Mouse (Mus musculus): ENCODE measurements at regions not wholly inside any gene's neighbourhood (a gene's known extent, or its start where the extent isn't known, plus 50 kb on each side); places are given as distances from the start of the nearest gene placed in this dataset.

DNA sequence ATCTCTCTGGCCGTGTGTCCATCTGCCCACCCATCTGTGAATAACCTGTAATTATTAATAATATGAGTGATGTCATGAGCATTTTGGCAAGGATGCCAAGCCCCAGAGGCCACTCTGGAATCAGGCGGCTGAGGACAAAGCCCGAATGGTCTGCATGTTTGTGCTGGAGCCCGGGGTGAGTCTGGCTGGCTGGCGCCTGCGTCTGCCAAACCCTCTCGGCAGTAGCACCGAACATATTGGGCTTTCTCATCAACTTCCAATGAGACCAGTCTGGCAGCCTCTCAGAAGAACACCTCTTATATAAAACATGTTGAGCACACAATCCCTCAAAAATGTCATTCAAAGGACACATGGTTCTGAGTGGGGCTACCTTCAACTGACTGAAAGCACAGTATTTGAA lies 244.9 kb upstream of the Mki67 start:
- Histone ChIP-seq H3K36me3 (replicated peaks) (no peaks in the 10 kb centered on the region), H3K4me3 (no peak overlapping the region), H3K27ac (no peak overlapping the region), H3K4me1 (peaks cover 11% of the 10 kb centered on the region), H3K4me2 (no peak overlapping the region), H3K9ac (no peak overlapping the region), H3K27me3 (replicated peaks) (no peaks in the 10 kb centered on the region), H3K9me3 (no peaks in the 10 kb centered on the region)
- no peak for ATAC-seq (replicated peaks)
- 69% methylated on average over 8 of the region's 8 CpGs for WGBS

DNA sequence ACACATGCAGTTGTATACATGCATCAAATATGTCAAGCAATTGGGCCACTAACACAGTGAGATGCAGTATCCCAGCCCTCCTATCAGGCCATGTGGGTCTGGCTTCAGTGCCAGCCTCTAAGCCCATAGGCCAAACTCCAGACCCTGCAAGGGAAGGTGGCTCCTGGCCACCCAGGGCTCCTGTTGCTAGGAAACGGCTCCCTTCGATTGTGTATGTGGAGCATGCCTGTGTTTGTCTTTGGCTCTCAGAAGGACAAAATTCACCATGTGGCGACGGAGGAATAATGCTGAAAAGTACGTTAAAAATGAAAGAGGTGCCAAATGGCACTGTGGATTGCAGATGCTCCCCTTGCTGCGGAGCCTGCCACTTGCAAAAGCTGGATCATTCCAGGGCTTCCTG lies 249.4 kb upstream of the Mki67 start:
- WGBS: 12% methylated on average over 6 of the region's 6 CpGs

DNA sequence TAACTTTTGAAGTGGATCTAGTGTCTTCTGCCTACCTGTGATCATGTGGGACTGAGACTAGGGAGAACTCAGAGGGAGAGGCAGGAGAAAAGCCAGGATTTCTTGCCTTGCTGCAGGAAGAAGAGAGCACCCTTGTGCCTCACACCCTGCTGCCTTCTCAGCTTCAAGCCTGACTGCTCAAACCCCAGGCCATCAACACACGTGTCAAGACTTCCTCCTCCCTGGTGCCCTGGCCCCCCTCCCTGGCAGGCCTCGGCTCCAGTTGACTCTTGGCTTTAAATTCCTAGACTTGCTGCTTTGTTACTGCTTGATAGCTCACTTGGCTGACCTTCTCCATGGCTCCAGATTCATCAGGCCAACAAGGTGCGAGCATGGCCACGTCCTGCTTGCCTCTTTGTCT lies 250.1 kb upstream of the Mki67 start:
- Histone ChIP-seq H3K27ac (no peak overlapping the region), H3K9ac (no peak overlapping the region), H3K36me3 (replicated peaks) (no peaks in the 10 kb centered on the region), H3K9me3 (no peaks in the 10 kb centered on the region), H3K4me2 (no peak overlapping the region), H3K27me3 (replicated peaks) (no peaks in the 10 kb centered on the region), H3K4me1 (peaks cover 17% of the 10 kb centered on the region), H3K4me3 (no peak overlapping the region)
- WGBS: 38% methylated on average over 4 of the region's 4 CpGs
- no peak for ATAC-seq (replicated peaks)

More for the DNA sequence above, 249.4 kb upstream of the Mki67 start:
- no peak overlapping the region for H3K9ac ChIP-seq
- peaks cover 17% of the 10 kb centered on the region for H3K4me1 ChIP-seq
- H3K36me3 ChIP-seq (replicated peaks): no peaks in the 10 kb centered on the region
- H3K4me3 ChIP-seq: no peak overlapping the region
- peak; percentile 77; the same call in 1 of the 2 replicates for ATAC-seq (replicated peaks)
- no peaks in the 10 kb centered on the region for H3K9me3 ChIP-seq
- no peak overlapping the region for H3K4me2 ChIP-seq
- H3K27me3 ChIP-seq (replicated peaks): no peaks in the 10 kb centered on the region
- no peak overlapping the region for H3K27ac ChIP-seq

DNA sequence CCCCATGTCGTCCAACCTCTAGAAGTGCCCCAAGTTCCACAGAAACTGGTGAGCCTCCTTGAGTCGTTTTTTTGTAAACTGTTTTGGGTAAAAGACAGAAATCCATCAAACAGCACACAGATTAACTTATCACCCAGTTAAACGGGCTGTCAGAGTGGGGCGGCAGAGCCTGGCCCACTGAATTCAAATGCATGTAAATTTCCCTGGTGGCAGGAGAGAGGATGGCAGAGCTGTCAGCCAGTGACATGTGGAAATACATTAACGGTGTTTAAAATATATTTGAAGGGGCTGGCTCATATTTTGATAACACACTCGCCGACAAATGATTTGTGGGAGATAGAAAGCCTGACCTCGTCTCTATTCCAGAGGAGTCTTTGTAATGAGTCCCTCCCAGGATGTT lies 252.5 kb upstream of the Mki67 start:
- Histone ChIP-seq H3K9me3 (no peaks in the 10 kb centered on the region), H3K4me2 (no peak overlapping the region), H3K9ac (no peak overlapping the region), H3K27ac (no peak overlapping the region), H3K36me3 (replicated peaks) (no peaks in the 10 kb centered on the region), H3K4me3 (no peak overlapping the region), H3K4me1 (peaks cover 17% of the 10 kb centered on the region), H3K27me3 (replicated peaks) (no peaks in the 10 kb centered on the region)
- WGBS: 43% methylated on average over 8 of the region's 8 CpGs
- ATAC-seq (replicated peaks): no peak

DNA sequence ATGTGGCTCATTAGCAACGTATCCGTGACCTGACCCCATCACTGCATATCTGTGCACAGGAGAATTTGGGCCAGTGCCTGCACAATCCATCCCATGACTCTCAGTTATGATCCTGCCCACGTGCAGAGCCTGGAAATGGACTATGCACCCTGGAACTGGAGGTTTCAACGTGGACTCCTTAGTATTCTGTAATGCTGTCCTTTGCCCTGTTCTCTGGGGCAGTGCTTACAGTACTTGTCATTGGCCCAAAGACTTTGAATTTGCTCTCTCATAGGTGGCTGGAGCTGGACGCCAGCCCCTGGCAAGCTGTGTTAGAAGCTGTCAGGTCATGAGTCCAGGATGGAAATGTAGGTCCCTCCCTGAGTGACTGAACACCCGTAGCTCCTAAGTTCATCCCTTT lies 269.9 kb upstream of the Mki67 start:
- no peaks in the 10 kb centered on the region for H3K36me3 ChIP-seq (replicated peaks)
- H3K4me2 ChIP-seq: no peak overlapping the region
- no peak for ATAC-seq (replicated peaks)
- H3K9me3 ChIP-seq: no peaks in the 10 kb centered on the region
- 78% methylated on average over 6 of the region's 6 CpGs for WGBS
- no peak overlapping the region for H3K27ac ChIP-seq
- no peaks in the 10 kb centered on the region for H3K27me3 ChIP-seq (replicated peaks)
- H3K4me1 ChIP-seq: no peaks in the 10 kb centered on the region
- H3K9ac ChIP-seq: no peak overlapping the region
- H3K4me3 ChIP-seq: no peak overlapping the region

DNA sequence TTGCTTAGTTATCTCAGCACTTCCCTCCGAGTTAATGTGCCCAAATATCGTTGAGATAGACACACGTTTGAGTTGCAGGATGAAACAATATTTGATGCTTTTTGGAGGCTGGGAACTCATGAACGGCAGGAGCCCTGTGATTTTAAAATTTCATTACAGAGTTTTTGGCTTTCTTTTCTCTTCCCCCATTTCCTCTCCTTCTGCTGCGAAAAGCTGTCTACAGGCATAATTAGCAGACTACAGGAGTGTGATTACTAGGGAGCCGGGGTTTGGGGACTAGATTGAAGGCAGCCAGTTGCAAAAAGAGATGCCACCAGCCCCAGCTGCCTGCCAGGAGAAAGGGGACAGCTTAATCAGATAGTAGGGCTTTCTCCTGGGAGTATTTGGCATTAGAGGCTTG lies 274.2 kb upstream of the Mki67 start:
- no peaks in the 10 kb centered on the region for H3K4me1 ChIP-seq
- ATAC-seq (replicated peaks): no peak
- 67% methylated on average over 6 of the region's 6 CpGs for WGBS
- no peaks in the 10 kb centered on the region for H3K36me3 ChIP-seq (replicated peaks)
- H3K9me3 ChIP-seq: no peaks in the 10 kb centered on the region
- H3K4me3 ChIP-seq: no peak overlapping the region
- no peak overlapping the region for H3K27ac ChIP-seq
- H3K4me2 ChIP-seq: no peak overlapping the region
- H3K9ac ChIP-seq: no peak overlapping the region
- H3K27me3 ChIP-seq (replicated peaks): no peaks in the 10 kb centered on the region

DNA sequence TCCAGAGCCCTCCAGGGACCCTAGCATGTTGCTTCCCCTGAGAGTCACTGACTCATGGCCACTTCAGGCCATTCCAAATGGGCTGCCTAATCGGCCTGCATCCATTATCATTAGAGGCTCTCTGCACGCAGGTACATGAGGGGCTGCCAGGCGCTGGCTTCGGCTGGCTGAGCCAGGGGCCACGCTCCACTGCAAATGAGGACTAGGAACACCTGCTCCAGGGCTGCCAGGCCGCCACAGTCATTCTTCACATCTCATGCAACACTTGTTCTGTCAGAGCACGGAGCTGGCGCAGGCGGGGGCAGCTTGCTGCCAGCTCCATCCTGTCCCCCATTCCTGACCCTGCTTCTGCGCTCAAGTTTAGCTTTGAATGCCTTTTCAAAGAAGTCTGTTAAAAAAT lies 280.7 kb upstream of the Mki67 start:
- Histone ChIP-seq H3K9me3 (no peaks in the 10 kb centered on the region), H3K27me3 (replicated peaks) (no peaks in the 10 kb centered on the region), H3K9ac (no peak overlapping the region), H3K4me2 (no peak overlapping the region), H3K4me1 (no peaks in the 10 kb centered on the region), H3K36me3 (replicated peaks) (no peaks in the 10 kb centered on the region), H3K4me3 (no peak overlapping the region), H3K27ac (no peak overlapping the region)
- ATAC-seq (replicated peaks): no peak
- 58% methylated on average over 10 of the region's 10 CpGs for WGBS

DNA sequence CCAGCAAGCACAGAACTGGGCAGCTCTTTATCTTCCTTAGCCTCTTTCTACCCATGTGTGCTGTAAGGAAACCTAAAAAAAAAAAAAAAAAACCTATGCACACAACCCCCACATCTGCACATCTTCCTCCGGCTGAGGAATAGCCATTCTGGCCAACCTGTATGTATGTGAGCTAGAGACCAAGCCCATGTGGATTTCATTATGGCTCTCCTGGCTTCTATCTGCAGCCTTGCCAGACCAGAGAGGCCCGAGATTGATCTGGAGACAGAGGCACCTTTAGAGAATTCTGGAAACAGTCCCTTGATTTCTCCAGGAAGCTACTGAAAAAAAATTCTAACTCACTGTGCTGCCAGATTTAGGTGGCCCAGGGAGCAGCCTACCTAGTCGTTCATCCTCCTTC lies 281.5 kb upstream of the Mki67 start:
- ATAC-seq (replicated peaks): no peak
- H3K4me3 ChIP-seq: no peak overlapping the region
- H3K36me3 ChIP-seq (replicated peaks): no peaks in the 10 kb centered on the region
- no peaks in the 10 kb centered on the region for H3K27me3 ChIP-seq (replicated peaks)
- no peak overlapping the region for H3K4me2 ChIP-seq
- H3K9ac ChIP-seq: no peak overlapping the region
- H3K4me1 ChIP-seq: no peaks in the 10 kb centered on the region
- 80% methylated on average over 3 of the region's 3 CpGs for WGBS
- no peaks in the 10 kb centered on the region for H3K9me3 ChIP-seq
- H3K27ac ChIP-seq: no peak overlapping the region

DNA sequence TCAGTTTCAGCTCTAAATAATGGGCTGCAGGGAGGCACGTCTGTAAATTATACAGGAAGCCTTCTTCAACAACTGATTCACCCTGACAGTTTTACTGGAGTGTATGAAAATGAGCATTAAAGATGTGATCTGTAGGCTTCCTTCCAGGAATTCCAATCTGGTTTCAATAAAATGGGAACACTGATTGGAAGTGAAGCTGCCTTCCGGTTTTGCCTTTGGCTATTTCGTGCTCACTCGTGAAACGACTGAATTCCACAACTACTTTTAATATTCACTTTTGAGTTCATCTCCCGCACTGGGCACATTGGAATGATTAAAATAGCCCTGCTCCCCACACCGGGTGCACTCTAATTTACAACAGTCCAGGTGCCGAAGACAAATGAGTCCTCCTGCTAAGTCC lies 286.2 kb upstream of the Mki67 start:
- no peak for ATAC-seq (replicated peaks)
- no peak overlapping the region for H3K9ac ChIP-seq
- no peaks in the 10 kb centered on the region for H3K27me3 ChIP-seq (replicated peaks)
- H3K4me3 ChIP-seq: no peak overlapping the region
- H3K36me3 ChIP-seq (replicated peaks): no peaks in the 10 kb centered on the region
- H3K9me3 ChIP-seq: no peaks in the 10 kb centered on the region
- no peaks in the 10 kb centered on the region; the same call in 1 of the 2 replicates for H3K4me1 ChIP-seq
- WGBS: 68% methylated on average over 8 of the region's 8 CpGs
- no peak overlapping the region for H3K27ac ChIP-seq
- H3K4me2 ChIP-seq: no peak overlapping the region

DNA sequence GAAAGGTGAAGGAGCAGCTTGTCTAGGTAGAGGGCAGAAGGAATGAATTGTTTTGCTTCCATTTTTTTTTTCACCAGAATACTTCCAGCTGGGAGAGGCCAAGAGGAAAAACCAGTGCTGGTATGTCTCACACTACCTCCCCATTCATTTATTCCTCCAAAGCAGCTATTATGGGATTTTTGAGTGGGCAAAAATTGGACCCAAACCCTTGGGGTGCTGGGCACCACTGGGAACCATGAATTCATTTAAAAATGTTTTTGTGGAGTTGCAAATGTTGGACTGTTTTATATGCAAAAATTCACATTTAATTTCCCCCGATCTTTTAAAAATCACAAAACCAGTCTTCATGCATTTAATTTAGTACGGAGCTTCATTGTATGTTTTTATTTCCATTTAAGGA lies 287.1 kb upstream of the Mki67 start:
- H3K4me3 ChIP-seq: no peak overlapping the region
- H3K27me3 ChIP-seq (replicated peaks): no peaks in the 10 kb centered on the region
- H3K4me2 ChIP-seq: no peak overlapping the region
- peaks cover 7% of the 10 kb centered on the region for H3K4me1 ChIP-seq
- no peaks in the 10 kb centered on the region for H3K9me3 ChIP-seq
- no peak for ATAC-seq (replicated peaks)
- no peak overlapping the region for H3K27ac ChIP-seq
- no peak overlapping the region for H3K9ac ChIP-seq
- no peaks in the 10 kb centered on the region for H3K36me3 ChIP-seq (replicated peaks)
- 81% methylated on average over 2 of the region's 2 CpGs for WGBS

DNA sequence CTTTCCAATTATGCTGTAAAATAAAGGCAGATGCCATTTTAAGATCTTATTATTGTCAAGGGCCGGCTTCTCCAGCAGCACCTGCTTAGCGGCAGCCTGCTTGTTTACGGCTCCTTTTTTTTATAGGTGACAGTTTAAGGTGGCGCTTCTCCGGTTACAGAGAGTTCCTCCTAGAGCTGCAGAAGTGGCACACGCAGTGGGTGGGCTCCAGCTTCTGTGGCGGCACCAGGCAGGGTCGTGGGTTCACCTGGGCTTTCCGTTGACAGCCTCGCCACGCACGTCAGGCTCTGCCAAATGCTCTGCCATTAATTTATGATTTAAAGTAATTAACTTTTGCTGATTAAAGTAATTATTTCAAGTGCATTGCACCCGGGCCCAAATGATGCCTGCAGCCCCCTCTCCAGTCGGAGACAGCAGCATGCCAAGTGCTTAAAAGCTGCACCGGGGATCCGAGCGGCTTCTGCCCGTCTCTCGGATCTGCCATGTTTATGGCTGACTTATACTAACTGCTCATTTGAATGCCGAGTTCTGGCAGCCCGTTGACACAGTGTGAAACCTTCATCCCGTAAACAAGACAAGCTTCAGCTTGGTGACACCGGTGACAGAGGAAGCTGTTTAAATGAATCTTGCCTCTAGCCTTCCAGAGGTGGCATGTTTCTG lies 291.8 kb upstream of the Mki67 start:
- peak overlapping the region; percentile 37 for H3K4me2 ChIP-seq
- H3K27ac ChIP-seq: peak overlapping the region; percentile 30; the same call in 1 of the 2 replicates
- ATAC-seq (replicated peaks): no peak
- H3K9ac ChIP-seq: 0 out of 2 replicates have a peak overlapping the region, but pooled peaks have one; percentile 7
- H3K4me3 ChIP-seq: peak overlapping the region; percentile 14; the same call in 1 of the 2 replicates
- H3K36me3 ChIP-seq (replicated peaks): no peaks in the 10 kb centered on the region
- WGBS: 36% methylated on average over 23 of the region's 23 CpGs
- H3K9me3 ChIP-seq: no peaks in the 10 kb centered on the region
- no peaks in the 10 kb centered on the region for H3K27me3 ChIP-seq (replicated peaks)
- peaks cover 11% of the 10 kb centered on the region for H3K4me1 ChIP-seq

DNA sequence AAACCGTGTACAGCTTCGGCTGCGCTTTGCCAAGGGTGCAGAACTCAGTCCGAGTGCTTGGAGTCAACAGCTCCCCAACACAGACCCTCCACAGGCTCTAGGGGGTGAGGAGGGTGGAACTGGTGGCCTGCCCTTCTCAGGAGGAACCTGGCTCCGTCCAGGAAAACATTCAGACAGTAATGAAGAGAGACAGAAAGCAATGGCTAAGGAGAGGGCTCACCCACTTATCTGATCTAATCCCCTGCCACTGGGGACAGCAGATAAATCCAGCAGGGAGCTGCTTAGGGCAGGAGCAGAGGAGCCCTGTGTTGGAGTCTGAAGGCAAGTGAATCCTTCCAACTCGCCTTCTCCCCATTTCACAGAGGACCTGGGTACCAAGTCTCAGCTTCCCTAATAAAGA lies 292.3 kb upstream of the Mki67 start:
- WGBS: 43% methylated on average over 6 of the region's 6 CpGs
- Histone ChIP-seq H3K4me1 (peaks cover 11% of the 10 kb centered on the region), H3K9me3 (no peaks in the 10 kb centered on the region), H3K4me2 (peak overlapping the region; percentile 37), H3K27me3 (replicated peaks) (no peaks in the 10 kb centered on the region), H3K36me3 (replicated peaks) (no peaks in the 10 kb centered on the region), H3K9ac (0 out of 2 replicates have a peak overlapping the region, but pooled peaks have one; percentile 7), H3K27ac (peak overlapping the region; percentile 30; the same call in 1 of the 2 replicates), H3K4me3 (no peak overlapping the region)
- no peak for ATAC-seq (replicated peaks)

DNA sequence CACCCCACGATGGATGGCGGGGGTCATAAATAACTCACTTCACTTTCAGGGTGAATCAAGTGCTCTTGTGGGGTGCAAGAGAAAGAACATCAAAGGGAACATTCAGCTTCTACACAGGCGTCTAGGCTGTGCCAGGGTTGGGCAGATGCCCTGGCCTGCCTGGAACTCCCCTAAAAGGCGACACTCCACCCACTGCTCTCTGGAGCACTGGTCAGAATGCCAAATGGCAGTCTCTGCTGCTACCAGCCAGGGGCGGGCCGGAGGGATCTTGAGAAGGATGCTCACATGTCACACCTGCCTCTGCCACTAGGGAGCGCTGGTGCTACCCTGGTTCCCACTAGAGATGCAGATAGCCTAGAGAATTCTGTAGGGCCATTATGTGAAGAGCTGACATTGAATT lies 293.9 kb upstream of the Mki67 start:
- H3K9ac ChIP-seq: no peak overlapping the region
- no peak overlapping the region for H3K4me3 ChIP-seq
- H3K4me2 ChIP-seq: no peak overlapping the region
- H3K4me1 ChIP-seq: peaks cover 11% of the 10 kb centered on the region
- H3K36me3 ChIP-seq (replicated peaks): no peaks in the 10 kb centered on the region
- ATAC-seq (replicated peaks): no peak
- WGBS: 61% methylated on average over 7 of the region's 7 CpGs
- no peaks in the 10 kb centered on the region for H3K9me3 ChIP-seq
- H3K27me3 ChIP-seq (replicated peaks): no peaks in the 10 kb centered on the region
- no peak overlapping the region for H3K27ac ChIP-seq
